Mouse (Mus musculus) midbrain, embryonic 13.5 days (tissue): ENCODE data around the gene Prex1. TPM values are rescaled to one million over a fixed set of nuclear protein-coding genes. Genes with fewer than 3 reads are reported as not detected.

Source experiments
- ATAC-seq: fragments of 200-750 bp; cut with Nextera tagmentation; 2 replicates; pipeline ENCODE4 v1.8.0; 2017; ENCODE audit warnings: mild to moderate bottlenecking, moderate TSS enrichment, moderate library complexity
- H3K27ac ChIP-seq: fragments of 300-500 bp; sonication (generic); 2 replicates; pipeline ENCODE4 v1.5.1; 2015; ENCODE audit warnings: inconsistent platforms, mild to moderate bottlenecking, moderate library complexity
- H3K27me3 ChIP-seq: fragments of 300-500 bp; sonication (generic); 2 replicates; pipeline ENCODE4 v1.6.1; 2015; ENCODE audit warnings: mild to moderate bottlenecking, inconsistent platforms
- H3K36me3 ChIP-seq: fragments of 300-500 bp; sonication (generic); 2 replicates; pipeline ENCODE4 v1.6.1; 2015; ENCODE audit warnings: mild to moderate bottlenecking, inconsistent platforms
- H3K4me1 ChIP-seq: fragments of 300-500 bp; sonication (generic); replicated peaks from 2 replicates; pipeline ENCODE4 v1.6.1; 2015; ENCODE audit warnings: inconsistent platforms
- H3K4me2 ChIP-seq: fragments of 300-500 bp; sonication (generic); replicated peaks from 2 replicates; pipeline ENCODE4 v1.6.1; 2015; ENCODE audit warnings: moderate library complexity, mild to moderate bottlenecking, inconsistent platforms
- H3K4me3 ChIP-seq: fragments of 300-500 bp; sonication (generic); replicated peaks from 2 replicates; pipeline ENCODE4 v1.5.1; 2015; ENCODE audit warnings: mild to moderate bottlenecking, inconsistent platforms
- H3K9ac ChIP-seq: fragments of 300-500 bp; sonication (generic); replicated peaks from 2 replicates; pipeline ENCODE4 v1.6.1; 2015; ENCODE audit warnings: mild to moderate bottlenecking, inconsistent platforms
- H3K9me3 ChIP-seq: fragments of 300-500 bp; sonication (generic); 2 replicates; pipeline ENCODE4 v1.6.1; 2016; ENCODE audit warnings: mild to moderate bottlenecking, inconsistent platforms
- WGBS: fragments of 180-500 bp; shearing (Covaris S2); methylation state at CpG from one replicate; pipeline ENCODE4 v1.1.7; 2015; 5-methylcytosine and 5-hydroxymethylcytosine counted together
- polyA plus RNA-seq: library from polyadenylated mRNA; unstranded; fragments of >200 nt; fragmentation: Nextera tagmentation; extraction: Ambion mirVana; gene quantifications from 2 replicates; pipeline ENCODE4 v1.2.1, GENCODE M21; 2015

Prex1 gene
- polyA plus RNA-seq, 1 experiment from 2014 or later, result 21.1 TPM

DNA sequence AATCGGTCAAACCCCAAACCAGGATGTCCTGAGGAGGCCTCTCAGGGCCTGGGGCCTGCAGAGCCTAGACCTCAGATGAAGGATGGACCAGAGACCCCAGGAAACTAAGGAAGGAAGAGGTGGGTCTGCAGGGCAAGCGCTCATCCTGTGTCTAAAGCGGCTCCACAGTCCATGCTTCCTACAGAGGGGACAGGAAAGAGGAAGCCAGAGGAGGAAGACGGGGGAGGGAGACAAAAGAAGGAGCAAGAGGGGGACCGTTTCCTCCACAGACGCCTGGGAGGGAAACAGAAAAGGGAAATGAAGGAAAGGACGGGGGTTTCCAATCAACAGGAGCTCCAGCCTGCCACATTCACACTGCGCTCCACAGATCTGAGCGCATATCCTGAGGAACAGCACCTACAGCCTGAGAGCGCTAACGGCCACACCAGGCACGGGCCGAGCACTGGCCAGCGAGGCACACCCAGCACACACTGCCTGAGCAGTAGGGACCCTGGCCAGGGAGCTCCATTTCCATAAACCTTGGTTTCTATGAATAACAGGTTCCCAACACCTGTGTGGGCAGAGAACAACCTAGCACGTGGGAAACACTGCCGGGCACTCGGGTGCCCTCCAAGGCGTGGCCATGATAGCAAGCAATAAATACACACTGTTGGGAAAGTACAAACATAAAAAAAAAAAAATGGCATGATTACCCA lies 74.5 kb downstream of the Prex1 start:
- 83% methylated on average over 18 of the region's 18 CpGs for WGBS

DNA sequence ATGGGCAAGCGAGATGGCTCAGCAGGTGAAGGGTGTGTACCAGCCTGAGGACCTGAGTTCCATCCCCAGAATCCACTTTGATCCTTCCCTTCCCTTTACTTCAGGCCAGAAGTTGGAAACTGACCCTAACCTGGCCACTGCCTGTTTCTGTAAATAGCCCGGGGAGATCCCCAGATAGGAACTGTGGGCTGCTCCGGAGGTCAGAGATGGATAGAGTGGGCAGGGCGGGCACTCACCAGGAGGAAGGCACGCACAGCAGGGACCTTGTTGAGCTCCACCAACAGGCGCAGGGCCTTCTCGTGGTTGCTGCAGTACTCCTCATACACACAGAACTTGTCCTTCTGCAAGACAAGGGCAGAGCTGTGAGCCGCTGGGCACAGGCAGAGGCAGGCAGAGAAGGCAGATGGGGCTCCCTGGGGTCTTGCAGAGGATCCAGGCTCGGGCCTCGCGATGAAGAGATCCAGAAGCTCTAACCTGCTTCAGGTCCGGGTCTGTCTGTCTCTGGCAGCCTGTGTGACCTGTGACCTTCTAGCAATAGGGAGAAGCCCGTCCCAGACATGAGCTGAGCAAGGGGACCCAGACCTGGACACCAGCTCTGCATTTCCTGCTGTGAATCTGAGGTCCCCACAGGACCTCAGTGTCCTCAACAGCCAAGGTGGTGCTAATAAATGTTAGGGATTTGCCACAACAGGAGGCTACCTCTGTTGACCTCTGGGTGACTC lies 75.4 kb downstream of the Prex1 start:
- no peak overlapping the region for H3K9ac ChIP-seq
- H3K27me3 ChIP-seq, result no peaks in the 10 kb centered on the region
- peaks cover 15% of the 10 kb centered on the region for H3K36me3 ChIP-seq
- H3K9me3 ChIP-seq, result no peaks in the 10 kb centered on the region
- H3K4me2 ChIP-seq, result no peak overlapping the region
- peaks cover 14% of the 10 kb centered on the region for H3K4me1 ChIP-seq
- H3K4me3 ChIP-seq, result no peak overlapping the region
- no peak for ATAC-seq
- no peak overlapping the region for H3K27ac ChIP-seq
- 83% methylated on average over 13 of the region's 13 CpGs for WGBS

More for the DNA sequence above, 74.5 kb downstream of the Prex1 start:
- Histone ChIP-seq H3K27ac (no peak overlapping the region), H3K36me3 (peaks cover 14% of the 10 kb centered on the region), H3K9ac (no peak overlapping the region), H3K4me3 (no peak overlapping the region), H3K9me3 (no peaks in the 10 kb centered on the region), H3K4me1 (peaks cover 14% of the 10 kb centered on the region), H3K27me3 (no peaks in the 10 kb centered on the region), H3K4me2 (no peak overlapping the region)
- ATAC-seq, result no peak

- Histone ChIP-seq H3K27me3 (no peaks in the 10 kb centered on the region), H3K27ac (no peak overlapping the region), H3K4me2 (no peak overlapping the region), H3K4me3 (no peak overlapping the region), H3K36me3 (peaks cover 17% of the 10 kb centered on the region), H3K9ac (no peak overlapping the region), H3K9me3 (no peaks in the 10 kb centered on the region), H3K4me1 (peaks cover 14% of the 10 kb centered on the region)
- ATAC-seq, result no peak
- 81% methylated on average over 4 of the region's 4 CpGs for WGBS
These were observed 76.0 kb downstream of the Prex1 start for GRCm38 (mm10) chr2:166637673-166637990.

GRCm38 (mm10) chr2:166636867-166637672 lies 76.6 kb downstream of the Prex1 start:
- no peaks in the 10 kb centered on the region for H3K9me3 ChIP-seq
- H3K27me3 ChIP-seq, result no peaks in the 10 kb centered on the region
- no peak overlapping the region for H3K4me2 ChIP-seq
- no peak overlapping the region for H3K4me3 ChIP-seq
- peak; percentile 56; the same call in 1 of the 2 replicates for ATAC-seq
- no peak overlapping the region for H3K27ac ChIP-seq
- WGBS, result 54% methylated on average over 17 of the region's 17 CpGs
- no peak overlapping the region for H3K9ac ChIP-seq
- H3K4me1 ChIP-seq, result peaks cover 14% of the 10 kb centered on the region
- peaks cover 17% of the 10 kb centered on the region for H3K36me3 ChIP-seq

GRCm38 (mm10) chr2:166635521-166635920 lies 78.1 kb downstream of the Prex1 start:
- H3K36me3 ChIP-seq, result peaks cover 17% of the 10 kb centered on the region
- H3K9ac ChIP-seq, result no peak overlapping the region
- H3K27me3 ChIP-seq, result no peaks in the 10 kb centered on the region
- no peaks in the 10 kb centered on the region for H3K9me3 ChIP-seq
- H3K4me3 ChIP-seq, result no peak overlapping the region
- 92% methylated on average over 10 of the region's 10 CpGs for WGBS
- H3K4me2 ChIP-seq, result no peak overlapping the region
- H3K4me1 ChIP-seq, result peaks cover 14% of the 10 kb centered on the region
- no peak for ATAC-seq
- no peak overlapping the region for H3K27ac ChIP-seq

GRCm38 (mm10) chr2:166632571-166633361 lies 80.9 kb downstream of the Prex1 start:
- H3K9me3 ChIP-seq, result no peaks in the 10 kb centered on the region
- peaks cover 21% of the 10 kb centered on the region for H3K4me1 ChIP-seq
- no peak overlapping the region for H3K9ac ChIP-seq
- ATAC-seq, result no peak
- peaks cover 12% of the 10 kb centered on the region; the same call in 1 of the 2 replicates for H3K36me3 ChIP-seq
- H3K27ac ChIP-seq, result no peak overlapping the region
- H3K27me3 ChIP-seq, result no peaks in the 10 kb centered on the region
- 93% methylated on average over 13 of the region's 13 CpGs for WGBS
- H3K4me3 ChIP-seq, result no peak overlapping the region
- H3K4me2 ChIP-seq, result no peak overlapping the region

- Histone ChIP-seq H3K4me1 (peaks cover 10% of the 10 kb centered on the region), H3K4me2 (no peak overlapping the region), H3K27me3 (no peaks in the 10 kb centered on the region), H3K9me3 (no peaks in the 10 kb centered on the region), H3K9ac (no peak overlapping the region), H3K27ac (no peak overlapping the region), H3K4me3 (no peak overlapping the region), H3K36me3 (peaks cover 18% of the 10 kb centered on the region)
- no peak for ATAC-seq
- WGBS, result 89% methylated on average over 10 of the region's 10 CpGs
These were observed 81.9 kb downstream of the Prex1 start for GRCm38 (mm10) chr2:166631621-166632171.

- Histone ChIP-seq H3K4me1 (peaks cover 7% of the 10 kb centered on the region), H3K27me3 (no peaks in the 10 kb centered on the region), H3K36me3 (peaks cover 19% of the 10 kb centered on the region), H3K4me3 (no peak overlapping the region), H3K27ac (no peak overlapping the region), H3K4me2 (no peak overlapping the region), H3K9me3 (no peaks in the 10 kb centered on the region), H3K9ac (no peak overlapping the region)
- 97% methylated on average over 5 of the region's 5 CpGs for WGBS
- ATAC-seq, result no peak
These were observed 82.4 kb downstream of the Prex1 start for GRCm38 (mm10) chr2:166631189-166631588.

DNA sequence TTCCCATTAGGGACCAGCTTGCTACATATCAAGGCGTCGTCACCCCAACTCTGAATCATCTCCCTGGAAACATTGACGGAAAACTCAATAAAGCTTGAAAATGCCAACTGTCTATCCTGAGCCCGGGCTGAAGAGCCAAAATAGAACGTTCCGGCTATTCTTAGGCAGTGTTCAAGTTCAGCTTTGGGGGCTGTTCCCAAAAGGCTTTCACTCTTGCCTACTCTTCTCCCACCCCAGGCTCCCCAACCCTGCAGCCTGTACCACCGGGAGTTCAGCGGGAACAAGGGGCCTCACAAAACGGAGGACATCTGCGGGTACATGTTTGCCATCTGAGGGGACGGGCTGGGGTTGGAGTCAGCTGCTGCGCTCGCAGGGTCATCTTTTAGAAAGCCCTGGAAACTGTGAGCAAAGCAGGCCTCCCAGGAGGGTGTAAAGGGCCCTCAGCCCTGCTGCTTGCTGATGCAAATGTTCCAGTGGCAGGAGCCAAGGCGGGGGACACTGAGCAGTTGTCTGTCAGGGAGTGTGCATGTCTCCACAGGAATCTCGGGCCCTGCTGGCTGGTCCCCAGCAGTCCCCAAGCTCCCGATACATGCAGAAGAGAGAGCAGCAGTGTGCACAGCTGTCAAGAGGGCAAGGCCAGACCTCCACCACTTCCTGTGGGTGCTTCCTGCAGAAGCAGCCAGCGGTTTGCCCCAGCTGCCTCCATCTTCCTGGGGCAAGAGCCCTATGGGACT lies 83.5 kb downstream of the Prex1 start:
- WGBS, result 91% methylated on average over 17 of the region's 17 CpGs
- no peaks in the 10 kb centered on the region for H3K27me3 ChIP-seq
- ATAC-seq, result no peak

GRCm38 (mm10) chr2:166627578-166627977 lies 86.1 kb downstream of the Prex1 start:
- Histone ChIP-seq H3K4me2 (no peak overlapping the region), H3K27me3 (no peaks in the 10 kb centered on the region)
- 96% methylated on average over 6 of the region's 6 CpGs for WGBS

More for the DNA sequence above, 83.5 kb downstream of the Prex1 start:
- peaks cover 12% of the 10 kb centered on the region for H3K4me1 ChIP-seq
- peaks cover 19% of the 10 kb centered on the region for H3K36me3 ChIP-seq
- H3K9me3 ChIP-seq, result no peaks in the 10 kb centered on the region
- no peak overlapping the region for H3K9ac ChIP-seq
- no peak overlapping the region for H3K27ac ChIP-seq
- H3K4me2 ChIP-seq, result no peak overlapping the region
- no peak overlapping the region for H3K4me3 ChIP-seq

GRCm38 (mm10) chr2:166625219-166625618 lies 88.4 kb downstream of the Prex1 start:
- no peak for ATAC-seq

More at GRCm38 (mm10) chr2:166627578-166627977, 86.1 kb downstream of the Prex1 start:
- Histone ChIP-seq H3K9ac (no peak overlapping the region), H3K27ac (no peak overlapping the region), H3K4me1 (peaks cover 28% of the 10 kb centered on the region), H3K36me3 (peaks cover 13% of the 10 kb centered on the region), H3K4me3 (no peak overlapping the region), H3K9me3 (no peaks in the 10 kb centered on the region)
- ATAC-seq, result no peak

More at GRCm38 (mm10) chr2:166625219-166625618, 88.4 kb downstream of the Prex1 start:
- H3K27ac ChIP-seq, result no peak overlapping the region
- no peaks in the 10 kb centered on the region for H3K27me3 ChIP-seq
- WGBS, result 83% methylated on average over 11 of the region's 11 CpGs
- no peak overlapping the region for H3K9ac ChIP-seq
- H3K36me3 ChIP-seq, result peaks cover 7% of the 10 kb centered on the region
- no peak overlapping the region for H3K4me2 ChIP-seq
- no peaks in the 10 kb centered on the region for H3K9me3 ChIP-seq
- H3K4me3 ChIP-seq, result no peak overlapping the region
- peaks cover 33% of the 10 kb centered on the region for H3K4me1 ChIP-seq
